Mouse (Mus musculus): ENCODE measurements at regions not wholly inside any gene's neighbourhood (a gene's known extent, or its start where the extent isn't known, plus 50 kb on each side); places are given as distances from the start of the nearest gene placed in this dataset.

DNA sequence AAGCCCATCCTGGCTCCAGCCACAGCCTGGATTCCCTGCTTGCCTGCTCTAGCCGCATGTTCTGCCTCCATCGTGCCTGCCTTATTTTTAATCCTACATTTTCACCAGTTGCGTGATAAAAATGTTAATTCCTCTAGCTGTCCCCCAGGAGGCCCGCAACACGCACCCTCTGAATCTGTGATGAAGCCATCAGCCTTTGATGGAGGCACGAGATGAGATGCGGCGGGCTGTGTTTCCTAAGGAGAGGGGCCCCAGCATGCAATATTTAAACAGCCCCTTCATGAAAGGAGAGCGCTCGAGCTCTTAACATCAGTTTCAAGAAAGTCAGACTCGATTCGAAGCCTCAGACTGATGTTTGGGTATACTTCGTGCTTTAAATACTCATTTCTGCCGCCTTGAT lies 76.3 kb downstream of the Nptx2 start:
- no peak for DNase-seq (ENCODE audit: low spot score)

DNA sequence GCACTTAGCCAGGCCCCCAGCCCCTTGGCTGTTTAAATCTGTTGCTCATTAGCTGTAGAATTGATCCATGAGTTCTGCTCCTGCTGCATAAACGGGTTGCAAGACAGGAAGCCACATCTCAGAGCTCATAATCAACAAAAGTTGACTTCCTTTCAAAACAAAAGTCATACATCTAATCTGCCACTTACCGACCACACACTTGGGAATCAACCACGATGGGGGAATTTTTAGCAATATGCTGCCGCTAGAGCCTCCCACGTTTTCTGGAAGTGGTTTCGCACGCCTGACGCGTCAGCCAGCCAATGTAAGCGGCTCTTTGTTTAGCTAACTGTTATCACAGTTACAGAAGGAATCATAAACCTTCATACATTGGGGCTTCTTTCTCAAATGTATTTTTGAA lies 77.7 kb downstream of the Nptx2 start:
- DNase-seq (ENCODE audit: low spot score) = no peak

GRCm38 (mm10) chr5:144632295-144632694 lies 86.6 kb downstream of the Nptx2 start:
- DNase-seq (ENCODE audit: low spot score) = no peak

GRCm38 (mm10) chr5:144638631-144639030 lies 92.9 kb downstream of the Nptx2 start:
- DNase-seq (ENCODE audit: low spot score) = peak; percentile 69

- DNase-seq (ENCODE audit: low spot score) = no peak
Measured at GRCm38 (mm10) chr5:144639639-144640038, 93.9 kb downstream of the Nptx2 start.

- no peak for DNase-seq (ENCODE audit: low spot score)
Measured at GRCm38 (mm10) chr5:144642766-144643165, 97.1 kb downstream of the Nptx2 start.

DNA sequence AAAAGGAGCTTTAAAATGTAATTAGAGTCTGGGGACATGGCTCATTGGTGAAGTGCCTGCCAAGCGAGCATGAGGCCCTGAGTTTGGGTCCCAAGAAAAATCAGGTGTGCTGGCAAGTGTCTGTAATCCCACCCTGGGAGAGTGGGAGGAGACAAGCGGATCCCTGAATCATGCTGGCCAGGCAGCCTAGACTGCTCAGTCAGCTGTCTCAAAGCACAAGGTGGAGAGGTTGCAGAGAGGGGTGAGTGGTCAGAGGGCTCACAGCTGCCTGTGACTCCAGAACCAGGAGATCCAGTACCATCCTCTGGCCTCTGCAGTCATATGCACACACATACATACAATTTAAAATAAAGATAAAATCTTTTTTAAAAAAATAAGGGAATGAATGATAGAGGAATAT lies 97.7 kb downstream of the Nptx2 start:
- no peak for DNase-seq (ENCODE audit: low spot score)

DNA sequence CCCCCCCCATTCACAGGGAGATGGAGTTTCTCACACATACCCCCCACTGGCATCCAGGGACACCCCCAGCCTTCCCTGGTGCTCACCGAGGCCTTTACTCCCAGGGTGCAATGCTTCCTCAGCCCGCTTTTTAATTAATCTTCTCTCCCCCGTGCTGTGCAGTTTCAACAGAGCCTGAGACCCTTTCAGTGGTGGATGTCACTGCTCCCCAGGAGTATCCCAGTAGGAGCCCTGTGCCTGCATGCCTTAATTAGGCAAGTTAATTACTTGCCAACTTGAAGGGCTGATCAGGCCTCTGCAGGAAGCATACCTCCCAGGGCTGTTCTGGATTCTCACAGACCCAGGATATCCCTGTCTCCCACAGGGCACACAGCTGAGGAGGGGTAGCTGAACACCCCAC lies 99.7 kb downstream of the Nptx2 start:
- DNase-seq (ENCODE audit: low spot score) = no peak

DNA sequence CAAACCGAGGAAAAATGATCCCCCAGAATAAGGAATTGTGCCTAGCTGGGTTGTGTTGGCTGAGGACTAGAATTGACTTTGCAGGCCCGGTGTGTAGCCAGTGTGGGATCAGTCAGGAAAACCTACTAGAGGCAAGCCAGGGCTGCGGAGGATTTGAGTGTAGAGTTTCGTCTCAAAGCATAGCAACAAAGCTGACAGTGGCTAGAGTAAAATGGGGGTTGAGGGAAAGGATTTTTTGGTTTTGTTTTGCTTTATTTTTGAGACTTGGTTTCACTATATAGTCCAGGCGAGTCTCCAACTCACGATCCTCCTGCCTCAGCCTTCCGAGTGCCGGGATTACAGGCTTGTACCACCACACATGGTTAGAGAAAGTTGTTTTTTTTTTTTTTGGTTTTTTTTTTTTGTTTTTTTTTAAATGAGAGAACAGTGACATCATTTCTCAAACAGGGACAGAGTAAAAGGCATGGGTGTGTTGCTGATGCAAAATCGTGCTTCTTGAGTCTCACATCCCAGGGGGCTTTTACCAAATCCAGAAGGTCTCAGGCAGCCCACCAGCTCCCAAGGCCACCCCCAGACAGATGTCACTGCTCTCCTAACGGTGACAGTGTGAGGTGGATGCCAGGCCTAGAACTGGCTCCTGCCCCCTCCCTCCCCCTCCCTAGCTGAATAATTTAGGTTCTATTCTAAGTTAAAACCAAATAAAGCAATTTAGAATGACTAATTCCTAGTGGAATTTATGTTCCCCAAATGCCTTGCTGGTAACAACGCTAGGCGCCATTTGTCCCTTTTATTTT lies 101.8 kb downstream of the Nptx2 start:
- DNase-seq (ENCODE audit: low spot score) = no peak

- no peak for DNase-seq (ENCODE audit: low spot score)
Measured at GRCm38 (mm10) chr5:144652231-144652630, 106.5 kb downstream of the Nptx2 start.

DNA sequence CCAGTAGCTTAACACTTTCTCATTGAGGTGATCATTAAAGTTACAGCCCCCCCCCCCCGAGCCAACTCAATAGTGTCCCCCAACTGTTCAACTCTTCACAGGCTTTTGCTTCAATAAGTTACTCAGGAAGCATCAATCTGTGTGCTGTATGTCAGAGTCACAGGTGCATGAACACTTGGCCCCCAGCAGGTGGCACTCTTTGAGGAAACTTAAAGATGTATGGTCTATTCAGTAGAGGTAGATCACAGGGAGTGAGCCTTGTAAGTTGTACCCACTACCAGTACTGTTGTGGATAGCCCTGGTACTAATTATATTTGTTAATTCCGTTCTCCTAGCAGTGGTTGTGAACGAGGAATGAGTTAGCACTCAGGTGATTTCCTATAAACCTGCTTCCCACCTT lies 99.6 kb downstream of the Tmem130 start:
- no peak for DNase-seq (ENCODE audit: low spot score)

- DNase-seq (ENCODE audit: low spot score) = no peak
Measured at GRCm38 (mm10) chr5:144663981-144664380, 97.6 kb downstream of the Tmem130 start.

- no peak for DNase-seq (ENCODE audit: low spot score)
Measured at GRCm38 (mm10) chr5:144664571-144665295, 96.9 kb downstream of the Tmem130 start.

GRCm38 (mm10) chr5:144668060-144668459 lies 93.6 kb downstream of the Tmem130 start:
- DNase-seq (ENCODE audit: low spot score) = no peak

DNA sequence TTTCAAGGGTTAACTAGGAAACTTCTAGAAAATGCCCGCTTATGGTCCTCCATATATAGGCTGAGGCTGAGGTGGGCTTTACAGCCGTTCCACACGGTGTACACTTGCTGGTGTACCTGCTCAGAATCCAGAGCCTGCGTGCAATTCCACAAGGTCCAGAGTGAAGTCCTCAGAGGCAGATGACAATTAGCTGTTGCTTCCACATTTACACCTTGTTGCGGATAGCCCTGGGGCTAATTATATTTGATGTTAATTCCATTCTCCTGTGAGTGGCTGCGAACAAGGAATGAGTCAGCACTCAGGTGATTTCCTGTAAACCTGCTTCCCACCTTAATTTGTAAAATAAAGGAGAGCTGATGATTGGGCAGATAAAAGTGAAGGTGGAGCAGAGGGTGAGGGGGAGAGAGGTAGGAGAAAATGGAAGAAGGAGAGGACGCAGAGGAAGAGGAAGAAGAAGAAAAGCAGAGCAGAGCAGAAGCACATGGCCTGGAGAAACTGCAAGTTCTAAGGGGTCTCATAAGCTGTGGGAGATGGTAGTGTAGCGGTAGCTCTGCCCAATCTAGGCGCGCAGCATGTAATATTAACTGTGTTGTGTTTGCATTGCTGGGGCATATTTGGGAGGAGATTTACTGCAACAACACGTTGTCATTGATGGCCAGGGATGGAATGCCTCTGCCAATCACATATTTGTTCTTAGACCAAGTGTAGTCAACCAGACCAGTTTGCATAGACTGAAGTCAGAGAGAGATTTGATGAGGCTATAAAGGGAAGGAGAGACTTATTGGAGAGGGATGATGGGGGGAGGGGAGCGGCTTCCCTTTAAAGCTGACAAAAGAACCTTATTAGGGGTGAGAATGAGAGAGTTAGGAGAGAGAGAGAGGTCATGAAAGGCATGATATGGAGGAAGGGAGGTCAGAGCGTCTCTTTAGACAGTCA lies 82.5 kb downstream of the Tmem130 start:
- no peak for DNase-seq (ENCODE audit: low spot score)

- no peak for DNase-seq (ENCODE audit: low spot score)
Measured at GRCm38 (mm10) chr5:144684184-144684583, 77.4 kb downstream of the Tmem130 start.
